Mouse (Mus musculus): ENCODE results near the gene Wfdc16.
"Not testable (repeated sequence)": the region's sequence is repeated elsewhere in the genome, so short reads cannot be mapped to it uniquely, and the experiment has no call there.

Gene Wfdc16

GRCm38 (mm10) chr2:164638696-164639095, at the start of gene Wfdc16:
TSS of gene Wfdc16 (minus strand) at chr2:164638796.
- DNase-seq (ENCODE audit: low read depth, low spot score), result no peak

DNA sequence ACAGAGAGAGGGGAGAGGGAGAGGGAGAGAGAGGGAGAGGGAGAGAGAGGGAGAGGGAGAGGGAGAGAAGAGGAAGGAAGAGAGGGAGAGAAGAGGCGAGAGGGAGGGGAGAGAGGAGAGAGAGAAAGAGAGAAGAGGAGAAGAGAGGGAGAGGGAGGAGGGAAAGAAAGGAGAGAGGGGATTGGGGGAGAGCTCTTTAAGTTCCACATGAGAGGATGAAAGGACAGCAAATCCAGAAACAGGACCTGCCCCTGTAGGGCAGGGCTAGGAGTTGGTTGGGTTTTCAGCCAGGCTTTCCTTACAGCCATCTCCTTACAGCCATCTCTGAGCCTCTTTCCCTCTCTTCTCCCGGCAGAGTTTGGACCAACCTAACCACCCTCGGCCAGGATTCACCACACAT, 46.2 kb upstream of the Wfdc16 start, which contains the start of gene Wfdc13:
Gene Wfdc13, plus strand, starts transcription at position 301 of the 400 bp plus-strand sequence.
- DNase-seq (ENCODE audit: low read depth, low spot score), result no peak

GRCm38 (mm10) chr2:164679906-164680305, 41.3 kb upstream of the Wfdc16 start:
- no peak for DNase-seq (ENCODE audit: low read depth, low spot score)

GRCm38 (mm10) chr2:164678848-164679625, 40.4 kb upstream of the Wfdc16 start:
- peak; percentile 70 for DNase-seq (ENCODE audit: low read depth, low spot score)

GRCm38 (mm10) chr2:164676916-164677685, 38.5 kb upstream of the Wfdc16 start:
- DNase-seq (ENCODE audit: low read depth, low spot score), result no peak

GRCm38 (mm10) chr2:164676103-164676502, 37.5 kb upstream of the Wfdc16 start:
- no peak for DNase-seq (ENCODE audit: low read depth, low spot score)

- DNase-seq (ENCODE audit: low read depth, low spot score), result no peak
Measured at GRCm38 (mm10) chr2:164673987-164674386, 35.4 kb upstream of the Wfdc16 start, which contains the start of gene Wfdc11. TSS of gene Wfdc11 (minus strand) at chr2:164674087.

GRCm38 (mm10) chr2:164670938-164671337, 32.3 kb upstream of the Wfdc16 start:
- DNase-seq (ENCODE audit: low read depth, low spot score), result no peak

DNA sequence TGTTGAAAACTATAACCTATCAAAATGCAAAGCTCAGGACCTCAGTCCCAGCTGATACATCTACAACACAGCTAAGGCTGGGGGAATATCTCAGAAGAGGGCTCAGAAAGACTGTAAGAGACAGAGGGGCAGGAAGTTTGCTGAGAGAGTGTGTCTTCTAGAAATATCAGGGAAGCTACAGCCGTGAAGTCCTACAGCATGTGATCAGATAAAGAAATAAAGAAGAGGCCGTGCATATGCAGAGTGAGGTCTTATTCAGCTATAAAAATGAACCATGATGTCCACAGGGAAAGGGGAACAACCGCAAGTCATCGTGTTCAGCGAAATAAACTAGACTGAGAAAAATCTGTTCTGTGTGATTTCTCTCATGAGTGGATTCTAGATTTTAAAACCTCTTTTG, 31.7 kb upstream of the Wfdc16 start:
- no peak for DNase-seq (ENCODE audit: low read depth, low spot score)

DNA sequence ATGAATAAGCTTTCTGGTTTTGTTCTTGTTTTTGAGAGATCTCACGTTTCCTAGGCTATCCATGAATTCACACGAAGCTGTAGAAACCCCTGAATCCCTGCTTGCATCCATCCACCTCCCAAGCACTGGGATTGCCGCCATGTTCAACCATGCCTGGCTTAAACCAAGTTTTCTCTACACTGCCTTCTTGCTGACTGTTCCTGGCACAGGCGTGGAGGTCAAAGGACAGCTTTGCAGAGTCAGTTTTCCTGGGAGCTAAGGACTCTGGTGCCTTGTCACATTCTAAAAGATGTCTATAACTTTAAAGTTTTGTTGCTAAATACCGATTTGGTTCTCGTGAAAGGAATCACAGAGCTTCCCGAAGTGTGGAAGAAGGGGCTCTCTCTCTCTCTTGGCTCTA, 26.3 kb upstream of the Wfdc16 start:
- no peak for DNase-seq (ENCODE audit: low read depth, low spot score)

GRCm38 (mm10) chr2:164656483-164656882, 17.9 kb upstream of the Wfdc16 start, which contains the start of gene Wfdc9:
TSS of gene Wfdc9 (minus strand) at chr2:164656583.
- DNase-seq (ENCODE audit: low read depth, low spot score), result no peak

- peak; percentile 30 for DNase-seq (ENCODE audit: low read depth, low spot score)
Measured at GRCm38 (mm10) chr2:164655858-164656257, 17.3 kb upstream of the Wfdc16 start, which contains the start of gene Wfdc10. TSS of gene Wfdc10 (plus strand) at chr2:164656046.

- DNase-seq (ENCODE audit: low read depth, low spot score), result no peak
Measured at GRCm38 (mm10) chr2:164641881-164642673, 3.5 kb upstream of the Wfdc16 start.

DNA sequence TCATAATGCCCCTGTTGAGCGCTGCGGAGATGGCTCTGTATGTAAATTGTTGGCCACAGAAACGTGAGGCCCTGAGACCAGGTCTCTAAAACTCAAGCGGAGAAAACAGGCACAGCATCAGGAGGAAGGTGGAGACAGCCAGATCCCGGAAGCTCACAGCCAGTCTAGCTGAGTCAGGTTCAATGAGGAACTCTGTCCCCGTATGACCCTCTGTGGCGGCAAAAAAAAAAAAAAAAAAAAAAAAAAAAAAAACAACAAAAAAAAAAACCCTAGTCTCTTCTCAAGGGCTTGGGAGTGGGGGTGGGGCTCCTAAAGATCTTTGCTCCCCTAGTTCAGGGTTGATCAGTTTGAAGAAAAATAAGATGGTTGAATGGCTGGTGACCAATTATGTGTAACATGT, 2.5 kb upstream of the Wfdc16 start:
- DNase-seq (ENCODE audit: low read depth, low spot score), result no peak

GRCm38 (mm10) chr2:164635266-164635665, 3.3 kb downstream of the Wfdc16 start:
- no peak for DNase-seq (ENCODE audit: low read depth, low spot score)

GRCm38 (mm10) chr2:164621775-164622174, 16.8 kb downstream of the Wfdc16 start:
- DNase-seq (ENCODE audit: low read depth, low spot score), result no peak

- no peak for DNase-seq (ENCODE audit: low read depth, low spot score)
Measured at GRCm38 (mm10) chr2:164619050-164619449, 19.5 kb downstream of the Wfdc16 start.

- no peak for DNase-seq (ENCODE audit: low read depth, low spot score)
Measured at GRCm38 (mm10) chr2:164615386-164615785, 23.2 kb downstream of the Wfdc16 start.

DNA sequence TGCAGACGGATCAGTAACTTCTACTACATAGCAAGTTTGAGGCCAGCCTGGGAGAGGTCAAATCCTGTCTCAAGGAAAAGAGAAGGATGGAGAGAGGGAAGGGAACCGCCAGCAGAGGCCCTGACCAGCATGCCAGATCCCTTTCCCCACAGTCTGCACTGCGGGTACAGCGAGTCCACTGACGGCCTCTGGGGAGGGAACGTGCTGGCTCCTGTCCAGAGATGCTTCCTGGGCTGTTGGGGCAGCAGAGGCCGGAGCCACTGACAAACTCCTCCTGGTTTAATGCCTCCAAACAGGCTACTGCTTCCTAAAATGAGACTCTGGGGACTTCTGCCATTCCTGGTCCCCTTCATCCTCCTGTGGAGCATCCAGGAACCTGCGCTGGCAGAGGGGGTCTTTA, 25.1 kb downstream of the Wfdc16 start, which contains the start of the genes Wfdc6b and Wfdc8:
Gene Wfdc6b, plus strand, starts transcription at position 52 of the 400 bp plus-strand sequence.
Gene Wfdc8, minus strand, starts transcription at position 156 of the 400 bp plus-strand sequence.
- not testable (repeated sequence) for DNase-seq (ENCODE audit: low read depth, low spot score)

DNA sequence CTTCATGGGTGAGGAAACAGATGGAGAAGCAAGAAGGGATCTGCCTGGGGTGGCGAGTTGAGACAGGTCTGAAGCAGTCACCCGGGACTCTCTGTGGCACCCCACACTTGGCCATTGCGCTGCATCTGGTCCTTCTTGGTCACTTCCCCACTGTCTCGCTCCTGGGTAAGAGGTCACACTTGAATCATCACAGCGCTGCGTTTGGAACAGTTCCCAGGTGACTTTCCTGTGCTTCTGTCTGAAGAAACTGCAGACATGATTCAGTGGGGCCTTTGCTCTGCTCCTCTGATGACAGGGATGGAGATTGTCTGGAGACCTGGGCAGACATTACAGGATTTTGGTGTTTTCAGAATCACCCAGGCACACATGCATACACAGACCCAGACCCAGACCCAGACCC, 29.8 kb downstream of the Wfdc16 start:
- DNase-seq (ENCODE audit: low read depth, low spot score), result no peak

- DNase-seq (ENCODE audit: low read depth, low spot score), result no peak
Measured at GRCm38 (mm10) chr2:164604411-164604810, 34.2 kb downstream of the Wfdc16 start.

Data from embryo, embryonic 11.5 days (tissue).